Mouse (Mus musculus) hindbrain, embryonic 10.5 days (tissue): ENCODE measurements around the gene 4930524B15Rik. TPM values are rescaled to one million over a fixed set of nuclear protein-coding genes. Genes with fewer than 3 reads are reported as not detected.

Source experiments
- DNase-seq: peaks from one replicate; pipeline ENCODE4 v3.0.0-alpha.2; 2017; ENCODE audit warnings: low spot score
- H3K27ac ChIP-seq: fragments of 300-500 bp; sonication (generic); 2 replicates; pipeline ENCODE4 v1.5.1; 2016; ENCODE audit warnings: mild to moderate bottlenecking, moderate library complexity
- H3K27me3 ChIP-seq: fragments of 300-500 bp; sonication (generic); 2 replicates; pipeline ENCODE4 v1.6.1; 2016; ENCODE audit warnings: mild to moderate bottlenecking; ENCODE audit not compliant: poor library complexity, insufficient read depth, severe bottlenecking
- H3K36me3 ChIP-seq: fragments of 300-500 bp; sonication (generic); 2 replicates; pipeline ENCODE4 v1.6.1; 2016; ENCODE audit warnings: mild to moderate bottlenecking, moderate library complexity
- H3K4me1 ChIP-seq: fragments of 300-500 bp; sonication (generic); replicated peaks from 2 replicates; pipeline ENCODE4 v1.6.1; 2016; ENCODE audit warnings: mild to moderate bottlenecking
- H3K4me3 ChIP-seq: fragments of 300-500 bp; sonication (generic); 2 replicates; pipeline ENCODE4 v1.5.1; 2016; ENCODE audit warnings: mild to moderate bottlenecking, moderate library complexity
- H3K9me3 ChIP-seq: fragments of 300-500 bp; sonication (generic); 2 replicates; pipeline ENCODE4 v1.6.1; 2016; ENCODE audit warnings: mild to moderate bottlenecking, moderate library complexity
- WGBS: fragments of 180-500 bp; shearing (Covaris S2); methylation state at CpG from one replicate; pipeline ENCODE4 v1.1.7; 2016; 5-methylcytosine and 5-hydroxymethylcytosine counted together
- polyA plus RNA-seq: library from polyadenylated mRNA; unstranded; fragments of >200 nt; fragmentation: Nextera tagmentation; extraction: Ambion mirVana; gene quantifications from 2 replicates; pipeline ENCODE4 v1.2.1, GENCODE M21; 2016

The 4930524B15Rik gene
- polyA plus RNA-seq: 0.10 and 0.20 TPM in 2 replicates

GRCm38 (mm10) chr11:31965256-31966134 is at the start of gene 4930524B15Rik:
Gene 4930524B15Rik, plus strand, starts transcription at chr11:31965592.
- H3K36me3 ChIP-seq: no peaks in the 10 kb centered on the region
- H3K4me1 ChIP-seq: peaks cover 8% of the 10 kb centered on the region
- 43% methylated on average over 49 of the region's 49 CpGs for WGBS
- H3K4me3 ChIP-seq: peak within 1 kb of the TSS; percentile 46
- peak within 1 kb of the TSS; percentile 85 for H3K27ac ChIP-seq
- no peaks in the 10 kb centered on the region for H3K9me3 ChIP-seq
- peaks cover 5% of the 10 kb centered on the region; the same call in 1 of the 2 replicates for H3K27me3 ChIP-seq
- peak; percentile 61 for DNase-seq

DNA sequence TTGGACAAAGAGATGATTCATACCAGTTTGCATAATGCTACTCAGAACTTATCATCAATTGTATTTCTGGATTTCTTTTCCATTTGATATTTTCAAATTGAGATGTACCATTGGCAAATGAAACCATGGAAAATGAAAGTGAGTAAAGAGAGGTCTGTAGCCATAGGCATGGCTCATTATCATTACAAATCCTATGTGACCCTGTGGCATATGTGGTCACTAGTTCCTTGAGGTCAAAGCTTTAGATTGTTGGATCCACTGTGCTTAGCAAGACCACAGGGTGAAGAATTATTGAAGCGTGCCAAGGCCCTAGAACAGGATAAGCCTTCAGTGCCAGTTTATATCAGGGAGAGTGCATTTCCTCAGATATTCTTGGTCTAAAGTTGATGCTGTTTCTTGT is 47.6 kb upstream of the 4930524B15Rik start:
- H3K36me3 ChIP-seq: peaks cover 9% of the 10 kb centered on the region
- H3K4me1 ChIP-seq: peaks cover 4% of the 10 kb centered on the region; the same call in 1 of the 2 replicates
- no peak overlapping the region for H3K4me3 ChIP-seq
- 90% methylated on average over 1 of the region's 1 CpGs for WGBS
- no peaks in the 10 kb centered on the region for H3K27me3 ChIP-seq
- H3K9me3 ChIP-seq: no peaks in the 10 kb centered on the region
- H3K27ac ChIP-seq: no peak overlapping the region
- no peak for DNase-seq

GRCm38 (mm10) chr11:31930051-31930450 is 35.3 kb upstream of the 4930524B15Rik start:
- Histone ChIP-seq H3K9me3 (no peaks in the 10 kb centered on the region), H3K4me1 (no peaks in the 10 kb centered on the region), H3K27me3 (no peaks in the 10 kb centered on the region), H3K36me3 (peaks cover 58% of the 10 kb centered on the region), H3K4me3 (no peak overlapping the region), H3K27ac (no peak overlapping the region)
- 94% methylated on average over 10 of the region's 10 CpGs for WGBS
- DNase-seq: no peak

- WGBS: 57% methylated on average over 4 of the region's 4 CpGs
- Histone ChIP-seq H3K36me3 (peaks cover 14% of the 10 kb centered on the region), H3K27me3 (no peaks in the 10 kb centered on the region), H3K27ac (no peak overlapping the region), H3K4me3 (no peak overlapping the region), H3K4me1 (0 out of 2 replicates have a peak, but pooled peaks cover under 1% of the 10 kb centered on the region), H3K9me3 (no peaks in the 10 kb centered on the region)
- no peak for DNase-seq
Observed at GRCm38 (mm10) chr11:31935652-31936051, 29.7 kb upstream of the 4930524B15Rik start.

DNA sequence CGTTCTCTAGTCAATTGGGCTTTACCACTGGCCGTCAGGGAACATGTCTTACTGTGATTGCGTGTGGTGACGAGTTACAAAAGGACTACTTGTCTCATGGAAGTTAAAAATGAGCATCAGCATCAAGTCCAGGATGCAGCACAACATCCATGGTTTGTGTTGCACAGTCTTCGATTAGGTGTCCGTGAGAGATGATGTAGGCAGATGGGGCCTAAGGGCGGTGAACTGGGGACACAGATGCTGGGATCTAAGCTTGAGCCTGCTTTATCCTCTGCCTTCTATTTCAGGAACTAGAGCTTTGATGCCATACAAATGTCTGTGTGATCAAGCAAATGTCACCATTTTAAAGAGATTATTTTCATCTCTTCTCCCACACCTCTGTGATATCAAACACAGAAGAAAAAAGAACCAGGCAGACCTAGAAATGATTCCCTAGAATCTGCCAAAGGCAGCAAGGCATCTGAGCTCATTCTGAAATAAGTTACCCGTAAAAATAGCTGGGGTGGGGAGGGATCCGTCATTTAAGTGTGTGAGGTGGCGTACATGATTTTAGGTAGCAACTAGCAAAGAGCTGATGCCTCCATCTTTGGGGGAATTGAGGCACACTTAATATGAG is 28.4 kb upstream of the 4930524B15Rik start:
- no peak overlapping the region for H3K27ac ChIP-seq
- 91% methylated on average over 10 of the region's 10 CpGs for WGBS

GRCm38 (mm10) chr11:31940898-31941639 is 24.3 kb upstream of the 4930524B15Rik start:
- WGBS: 77% methylated on average over 13 of the region's 13 CpGs
- no peak for DNase-seq
- H3K27ac ChIP-seq: peak overlapping the region; percentile 50; the same call in 1 of the 2 replicates
- no peaks in the 10 kb centered on the region for H3K9me3 ChIP-seq
- no peak overlapping the region for H3K4me3 ChIP-seq
- peaks cover 12% of the 10 kb centered on the region for H3K4me1 ChIP-seq
- H3K27me3 ChIP-seq: no peaks in the 10 kb centered on the region
- no peaks in the 10 kb centered on the region for H3K36me3 ChIP-seq

More for the DNA sequence above, 28.4 kb upstream of the 4930524B15Rik start:
- no peak for DNase-seq
- Histone ChIP-seq H3K9me3 (no peaks in the 10 kb centered on the region), H3K27me3 (no peaks in the 10 kb centered on the region), H3K4me1 (peaks cover 12% of the 10 kb centered on the region), H3K36me3 (0 out of 2 replicates have a peak, but pooled peaks cover under 1% of the 10 kb centered on the region), H3K4me3 (no peak overlapping the region)

- 86% methylated on average over 4 of the region's 4 CpGs for WGBS
- Histone ChIP-seq H3K4me3 (no peak overlapping the region), H3K9me3 (no peaks in the 10 kb centered on the region), H3K27me3 (no peaks in the 10 kb centered on the region), H3K4me1 (peaks cover 12% of the 10 kb centered on the region), H3K27ac (no peak overlapping the region), H3K36me3 (no peaks in the 10 kb centered on the region)
- DNase-seq: no peak
Observed at GRCm38 (mm10) chr11:31941640-31942638, 23.5 kb upstream of the 4930524B15Rik start.

DNA sequence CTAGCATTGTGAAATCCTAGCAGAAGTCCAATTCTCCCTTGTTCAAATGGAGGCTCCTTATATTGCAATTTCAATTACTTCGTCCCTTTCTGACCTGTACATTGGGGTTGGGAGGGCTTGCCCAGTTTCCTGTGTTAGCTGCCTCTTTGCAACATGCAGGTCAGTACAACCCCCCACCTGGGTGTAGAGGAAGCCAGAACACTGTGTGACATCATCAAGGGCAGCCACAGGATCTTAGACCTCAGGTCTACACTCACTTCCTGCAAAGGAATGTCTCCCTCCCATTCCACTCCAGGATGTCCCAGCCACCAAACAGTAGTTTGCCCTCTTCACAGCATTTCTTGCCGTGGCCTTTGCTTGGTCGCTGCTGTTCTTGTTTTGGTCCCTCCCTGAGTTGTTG is 19.9 kb upstream of the 4930524B15Rik start:
- Histone ChIP-seq H3K27me3 (peaks cover 8% of the 10 kb centered on the region; the same call in 1 of the 2 replicates), H3K4me1 (peaks cover 27% of the 10 kb centered on the region), H3K36me3 (no peaks in the 10 kb centered on the region), H3K27ac (no peak overlapping the region), H3K9me3 (no peaks in the 10 kb centered on the region), H3K4me3 (no peak overlapping the region)
- no peak for DNase-seq
- 80% methylated on average over 3 of the region's 3 CpGs for WGBS

DNA sequence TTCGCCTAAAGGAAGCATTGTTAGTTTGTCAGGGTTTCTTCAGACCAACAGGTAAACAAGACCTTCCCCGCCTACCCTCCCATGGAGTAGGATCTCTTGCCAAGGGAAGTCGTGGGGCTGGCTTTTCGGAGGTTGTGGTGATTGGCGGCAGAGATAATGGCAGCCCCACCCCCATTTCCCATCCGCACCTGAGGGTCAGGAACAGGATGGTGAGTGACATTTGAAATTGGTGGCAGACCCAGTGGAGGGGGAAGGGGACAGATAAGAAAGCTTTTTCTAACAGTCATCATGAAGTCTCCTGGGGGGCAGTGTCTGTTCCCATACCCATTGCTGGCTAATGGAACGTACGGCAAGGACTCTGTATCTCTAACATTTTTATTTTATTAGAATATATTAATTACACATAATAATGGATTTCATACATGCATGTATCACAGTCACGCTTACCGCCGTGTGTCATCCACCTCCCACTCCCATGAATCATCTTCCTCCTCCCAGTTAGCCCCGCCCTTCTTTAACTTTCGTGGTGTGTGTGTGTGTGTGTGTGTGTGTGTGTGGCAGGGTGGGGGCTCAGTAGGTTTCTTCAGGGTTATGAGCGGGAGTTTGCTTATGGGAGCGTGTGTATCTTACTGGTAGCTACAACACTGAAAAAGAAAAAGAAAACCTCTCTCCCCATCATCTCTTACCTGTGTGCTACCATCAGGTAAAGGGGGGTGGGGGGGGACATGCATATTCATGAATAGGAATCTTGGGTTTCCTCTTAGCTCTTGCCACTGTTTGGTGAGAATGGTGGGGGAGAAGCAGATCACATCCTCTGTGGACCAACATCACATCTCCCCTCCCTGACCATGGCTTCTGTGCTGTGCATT is 16.7 kb upstream of the 4930524B15Rik start:
- Histone ChIP-seq H3K27ac (peak overlapping the region; percentile 81), H3K36me3 (no peaks in the 10 kb centered on the region), H3K4me3 (peak overlapping the region; percentile 54), H3K4me1 (peaks cover 16% of the 10 kb centered on the region), H3K27me3 (peaks cover 13% of the 10 kb centered on the region; the same call in 1 of the 2 replicates), H3K9me3 (no peaks in the 10 kb centered on the region)
- no peak for DNase-seq
- WGBS: 20% methylated on average over 15 of the region's 15 CpGs

DNA sequence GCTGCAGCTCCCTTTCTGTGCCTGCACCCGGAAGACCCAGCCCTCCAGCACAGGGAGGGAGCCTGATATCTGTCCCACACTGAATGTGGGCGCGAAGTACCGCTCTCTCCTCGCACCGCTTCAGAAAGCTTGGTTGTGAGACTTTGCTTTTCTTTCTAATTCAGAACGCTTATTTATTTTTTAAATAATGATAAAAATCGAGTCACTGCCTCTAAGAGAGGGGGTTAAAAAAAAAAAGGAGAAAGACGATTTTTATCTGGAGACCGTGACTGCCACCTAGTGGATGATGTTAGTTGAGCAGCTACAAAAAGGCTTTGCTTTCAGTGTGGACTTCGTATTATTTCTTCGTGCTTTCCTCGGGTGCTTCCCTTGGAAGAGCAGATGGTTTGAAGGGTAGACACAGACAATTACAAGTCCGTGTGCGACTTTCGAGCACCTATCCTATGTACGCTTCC is 16.0 kb upstream of the 4930524B15Rik start:
- Histone ChIP-seq H3K36me3 (no peaks in the 10 kb centered on the region), H3K9me3 (no peaks in the 10 kb centered on the region), H3K4me1 (peaks cover 16% of the 10 kb centered on the region), H3K27ac (peak overlapping the region; percentile 81), H3K4me3 (peak overlapping the region; percentile 54), H3K27me3 (peaks cover 13% of the 10 kb centered on the region; the same call in 1 of the 2 replicates)
- 3% methylated on average over 17 of the region's 17 CpGs for WGBS
- DNase-seq: peak; percentile 70

DNA sequence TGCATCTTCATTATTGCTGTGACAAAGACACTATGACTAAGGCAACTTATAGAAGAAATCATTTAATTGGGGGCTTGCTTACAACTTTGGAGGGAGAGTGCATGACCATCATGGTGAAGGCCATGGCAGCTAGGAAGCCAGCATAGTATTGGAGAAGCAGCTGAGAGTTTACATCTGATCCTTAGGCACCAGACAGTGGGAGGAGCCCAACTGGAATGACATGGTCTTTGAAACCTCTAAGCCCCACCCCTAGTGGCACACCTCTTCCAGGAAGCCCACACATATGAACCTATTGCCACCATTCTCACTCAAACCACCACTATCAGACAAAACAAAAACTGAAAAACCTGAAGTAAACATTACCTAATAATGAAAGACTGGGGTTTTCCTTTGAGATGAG is 5.3 kb upstream of the 4930524B15Rik start:
- Histone ChIP-seq H3K9me3 (no peaks in the 10 kb centered on the region), H3K4me3 (no peak overlapping the region), H3K27ac (no peak overlapping the region), H3K27me3 (no peaks in the 10 kb centered on the region), H3K36me3 (no peaks in the 10 kb centered on the region), H3K4me1 (no peaks in the 10 kb centered on the region)
- DNase-seq: no peak
